8 mouse cellular contexts compared by ENCODE assay signal in genomic region chr7:45447325-45447990, GRCm38 (mm10). TPM values are rescaled to one million over a fixed set of nuclear protein-coding genes. Genes with fewer than 3 reads are reported as not detected.
DNase-seq lines count a peak whose midpoint lies in the region; ATAC-seq and TF ChIP-seq lines count a peak whose summit lies in the region.

No protein-coding gene starts in this region.

- 38% methylated on average over 11 of the region's 11 CpGs for WGBS in hindbrain, postnatal 0 days
- WGBS in hindbrain, embryonic 13.5 days = 33% methylated on average over 11 of the region's 11 CpGs
- 30% methylated on average over 11 of the region's 11 CpGs for WGBS in lung, embryonic 14.5 days
- WGBS in forebrain, embryonic 16.5 days = 41% methylated on average over 11 of the region's 11 CpGs

- H3K27ac ChIP-seq in hindbrain, postnatal 0 days = peak overlapping the region; percentile 17; the same call in 1 of the 2 replicates
- H3K27ac ChIP-seq in hindbrain, embryonic 13.5 days = no peak overlapping the region
- no peak overlapping the region for H3K27ac ChIP-seq in MEL (ENCODE audit: control insufficient read depth, low read depth, low read length)
- H3K27ac ChIP-seq in lung, embryonic 14.5 days (ENCODE audit: low read depth) = no peak overlapping the region
- H3K27ac ChIP-seq in forebrain, embryonic 16.5 days (ENCODE audit: low read length) = no peak overlapping the region

- H3K4me3 ChIP-seq in hindbrain, postnatal 0 days (ENCODE audit: low read length) = no peak overlapping the region
- H3K4me3 ChIP-seq in hindbrain, embryonic 13.5 days = no peak overlapping the region
- H3K4me3 ChIP-seq in MEL (ENCODE audit: control insufficient read depth in 1 of 2, insufficient read depth in 1 of 2, low read depth in 2 of 2, low read length in 2 of 2) = no peak overlapping the region
- H3K4me3 ChIP-seq in lung, embryonic 14.5 days (ENCODE audit: low read depth, low read length) = no peak overlapping the region
- H3K4me3 ChIP-seq in forebrain, embryonic 16.5 days (replicated peaks; ENCODE audit: low read length) = no peak overlapping the region

- H3K9me3 ChIP-seq in hindbrain, postnatal 0 days (ENCODE audit: low read length) = no peaks in the 10 kb centered on the region
- no peaks in the 10 kb centered on the region for H3K9me3 ChIP-seq in hindbrain, embryonic 13.5 days
- H3K9me3 ChIP-seq in MEL (replicated peaks; ENCODE audit: insufficient read depth, low read length) = no peaks in the 10 kb centered on the region
- H3K9me3 ChIP-seq in lung, embryonic 14.5 days (ENCODE audit: low read depth, low read length) = no peaks in the 10 kb centered on the region
- H3K9me3 ChIP-seq in forebrain, embryonic 16.5 days (ENCODE audit: control insufficient read depth, low read length) = no peaks in the 10 kb centered on the region

- no peak for TF ChIP-seq POLR2A in MEL (IDR thresholded peaks at IDR 0.05; ENCODE audit: control insufficient read depth in 1 of 2, insufficient read depth in 1 of 2, low read depth in 1 of 2, low read length in 2 of 2, poor library complexity in 1 of 2)

- H3K79me2 ChIP-seq in MEL (ENCODE audit: control insufficient read depth, insufficient read depth, low read length, poor library complexity) = no peaks in the 10 kb centered on the region

- no peak overlapping the region for H3K9ac ChIP-seq in hindbrain, postnatal 0 days (replicated peaks; ENCODE audit: low read length)
- H3K9ac ChIP-seq in hindbrain, embryonic 13.5 days = no peak overlapping the region
- no peak overlapping the region for H3K9ac ChIP-seq in MEL (ENCODE audit: control insufficient read depth, low read depth, low read length, poor library complexity, severe bottlenecking)
- H3K9ac ChIP-seq in lung, embryonic 14.5 days = no peak overlapping the region
- no peak overlapping the region for H3K9ac ChIP-seq in forebrain, embryonic 16.5 days (replicated peaks; ENCODE audit: low read depth, low read length)

- no peaks in the 10 kb centered on the region for H3K27me3 ChIP-seq in hindbrain, postnatal 0 days (ENCODE audit: insufficient read depth, low read length)
- H3K27me3 ChIP-seq in hindbrain, embryonic 13.5 days = no peaks in the 10 kb centered on the region
- H3K27me3 ChIP-seq in MEL (ENCODE audit: control insufficient read depth in 1 of 2, insufficient read depth in 2 of 2, low read length in 2 of 2) = no peaks in the 10 kb centered on the region
- no peaks in the 10 kb centered on the region for H3K27me3 ChIP-seq in lung, embryonic 14.5 days (ENCODE audit: insufficient read depth, low read length)
- H3K27me3 ChIP-seq in forebrain, embryonic 16.5 days (replicated peaks; ENCODE audit: control insufficient read depth, insufficient read depth, low read length) = no peaks in the 10 kb centered on the region

- H3K4me1 ChIP-seq in hindbrain, postnatal 0 days (ENCODE audit: insufficient read depth, low read length) = no peaks in the 10 kb centered on the region
- no peaks in the 10 kb centered on the region for H3K4me1 ChIP-seq in hindbrain, embryonic 13.5 days (replicated peaks)
- no peaks in the 10 kb centered on the region for H3K4me1 ChIP-seq in MEL (ENCODE audit: control insufficient read depth in 1 of 2, insufficient read depth in 2 of 2, low read length in 2 of 2)
- no peaks in the 10 kb centered on the region for H3K4me1 ChIP-seq in lung, embryonic 14.5 days (ENCODE audit: insufficient read depth)
- H3K4me1 ChIP-seq in forebrain, embryonic 16.5 days (replicated peaks; ENCODE audit: control insufficient read depth, insufficient read depth, low read length) = no peaks in the 10 kb centered on the region

- H3K4me2 ChIP-seq in hindbrain, postnatal 0 days (ENCODE audit: low read depth, low read length) = no peak overlapping the region
- no peak overlapping the region for H3K4me2 ChIP-seq in hindbrain, embryonic 13.5 days
- H3K4me2 ChIP-seq in lung, embryonic 14.5 days = no peak overlapping the region
- H3K4me2 ChIP-seq in forebrain, embryonic 16.5 days (ENCODE audit: low read length) = no peak overlapping the region

- TF ChIP-seq CTCF in hindbrain, postnatal 0 days (IDR thresholded peaks at IDR 0.05; ENCODE audit: low read depth) = peak; percentile 67
- TF ChIP-seq CTCF in MEL (IDR thresholded peaks at IDR 0.05 in 2 of 3, conservative IDR thresholded peaks at IDR 0.05 in 1 of 3; ENCODE audit: control insufficient read depth in 1 of 3, insufficient read depth in 1 of 3, low read depth in 2 of 3, low read length in 3 of 3, poor library complexity in 1 of 3, severe bottlenecking in 1 of 3) = peak; percentile 28 to 60 (median 49)
- peak; percentile 39; the same call in 1 of the 2 replicates for TF ChIP-seq CTCF in lung, embryonic 14.5 days (IDR thresholded peaks at IDR 0.05; ENCODE audit: low read depth)

- peaks cover 20% of the 10 kb centered on the region for H3K36me3 ChIP-seq in hindbrain, postnatal 0 days (ENCODE audit: insufficient read depth, low read length)
- H3K36me3 ChIP-seq in hindbrain, embryonic 13.5 days = peaks cover 65% of the 10 kb centered on the region
- H3K36me3 ChIP-seq in MEL (ENCODE audit: control insufficient read depth in 1 of 2, insufficient read depth in 2 of 2, low read length in 2 of 2) = peaks cover 0 to 4% of the 10 kb centered on the region in 2 experiments; a peak in 1 of 4 replicates
- peaks cover 67% of the 10 kb centered on the region for H3K36me3 ChIP-seq in lung, embryonic 14.5 days (ENCODE audit: insufficient read depth)
- 0 out of 2 replicates have a peak, but pooled peaks cover 3% of the 10 kb centered on the region for H3K36me3 ChIP-seq in forebrain, embryonic 16.5 days (ENCODE audit: control insufficient read depth, insufficient read depth)

- peak; percentile 58 for ATAC-seq in hindbrain, postnatal 0 days
- no peak for ATAC-seq in hindbrain, embryonic 13.5 days (ENCODE audit: low FRiP score)
- ATAC-seq in granulocyte monocyte progenitor cell, adult 5-6 weeks (replicated peaks; ENCODE audit: poor library complexity, severe bottlenecking) = peak; percentile 47
- 0 out of 2 replicates have a peak, but pooled peaks have one; percentile 36 for ATAC-seq in lung, embryonic 14.5 days (ENCODE audit: insufficient read depth)
- no peak for ATAC-seq in erythroid progenitor cell, adult 5-6 weeks (replicated peaks; ENCODE audit: low FRiP score, poor library complexity, severe bottlenecking)
- no peak for ATAC-seq in forebrain, embryonic 16.5 days

- DNase-seq in hindbrain, postnatal 0 days (ENCODE audit: low spot score) = peak; percentile 71
- DNase-seq in MEL (ENCODE audit: low read depth, low spot score) = no peak
- DNase-seq in lung, embryonic 14.5 days = peak; percentile 72
- no peak for DNase-seq in layer of hippocampus, adult 8-10 months (ENCODE audit: low spot score in 2 of 2)

- TF ChIP-seq RAD21 in MEL (IDR thresholded peaks at IDR 0.05; ENCODE audit: low read depth, low read length) = peak; percentile 15

- no peak for TF ChIP-seq EP300 in MEL (IDR thresholded peaks at IDR 0.05; ENCODE audit: low read depth in 1 of 2, low read length in 2 of 2)

RNA-seq across cellular contexts. Expression of gene Ruvbl2, which starts 9.6 kb away (rescaled TPM):
- 147 and 161 TPM in 2 replicates for total RNA-seq in hindbrain, postnatal 0 days (2014; rRNA removed)
- 82.9 and 88.9 TPM in 2 replicates for polyA plus RNA-seq in hindbrain, postnatal 0 days (2015; fragmentation: Nextera tagmentation; extraction: Ambion mirVana)
- polyA plus RNA-seq in hindbrain, embryonic 13.5 days (2015; fragmentation: Nextera tagmentation; extraction: Ambion mirVana) = 99.9 and 110 TPM in 2 replicates
- total RNA-seq in MEL (2012; rRNA removed) = 434 and 469 TPM in 2 replicates
- polyA plus RNA-seq in MEL (2012; ENCODE audit: insufficient read depth in 1 of 2, insufficient read length in 2 of 2, low read depth in 1 of 2, low replicate concordance in 2 of 2, missing spikeins in 1 of 2) = 100 to 1,000 TPM in 1 of 2 experiments, not detected in 1; 758 TPM
- total RNA-seq in granulocyte monocyte progenitor cell, adult 5-6 weeks (2014; fragmentation: Nextera tagmentation) = 90.0 and 147 TPM in 2 replicates
- 191 and 250 TPM in 2 replicates for total RNA-seq in granulocyte monocyte progenitor cell, adult 5-6 weeks (2017)
- polyA plus RNA-seq in lung, embryonic 14.5 days (2014; fragmentation: Nextera tagmentation; extraction: Ambion mirVana) = 163 and 173 TPM in 2 replicates
- total RNA-seq in erythroid progenitor cell, adult 5-6 weeks (2015; ENCODE audit: low replicate concordance) = 39.0 and 53.3 TPM in 2 replicates
- 22.6 and 28.8 TPM in 2 replicates for total RNA-seq in erythroid progenitor cell, adult 5-6 weeks (2017; ENCODE audit: low replicate concordance)
- total RNA-seq in layer of hippocampus, adult 8-10 months (2022) = 10 to 100 TPM; 31.7 to 38.7 (median 35.4) TPM
- 137 and 147 TPM in 2 replicates for polyA plus RNA-seq in forebrain, embryonic 16.5 days (2015; fragmentation: Nextera tagmentation; extraction: Ambion mirVana)

RNA-seq across cellular contexts. Expression of gene Ftl1, which starts 12.2 kb away (rescaled TPM):
- total RNA-seq in hindbrain, postnatal 0 days (2014; rRNA removed) = 2,068 and 2,255 TPM in 2 replicates
- polyA plus RNA-seq in hindbrain, postnatal 0 days (2015; fragmentation: Nextera tagmentation; extraction: Ambion mirVana) = 4,654 and 4,668 TPM in 2 replicates
- 7,019 and 7,066 TPM in 2 replicates for polyA plus RNA-seq in hindbrain, embryonic 13.5 days (2015; fragmentation: Nextera tagmentation; extraction: Ambion mirVana)
- total RNA-seq in MEL (2012; rRNA removed) = 1,416 and 1,470 TPM in 2 replicates
- 1,000 to 10,000 TPM in 1 of 2 experiments, not detected in 1; 2,290 TPM for polyA plus RNA-seq in MEL (2012; ENCODE audit: insufficient read depth in 1 of 2, insufficient read length in 2 of 2, low read depth in 1 of 2, low replicate concordance in 2 of 2, missing spikeins in 1 of 2)
- 1,113 and 1,886 TPM in 2 replicates for total RNA-seq in granulocyte monocyte progenitor cell, adult 5-6 weeks (2014; fragmentation: Nextera tagmentation)
- total RNA-seq in granulocyte monocyte progenitor cell, adult 5-6 weeks (2017) = 1,040 and 1,064 TPM in 2 replicates
- polyA plus RNA-seq in lung, embryonic 14.5 days (2014; fragmentation: Nextera tagmentation; extraction: Ambion mirVana) = 4,463 and 4,749 TPM in 2 replicates
- 2,156 and 2,353 TPM in 2 replicates for total RNA-seq in erythroid progenitor cell, adult 5-6 weeks (2015; ENCODE audit: low replicate concordance)
- 950 and 960 TPM in 2 replicates for total RNA-seq in erythroid progenitor cell, adult 5-6 weeks (2017; ENCODE audit: low replicate concordance)
- 100 to 1,000 TPM; 176 to 331 (median 227) TPM for total RNA-seq in layer of hippocampus, adult 8-10 months (2022)
- 5,701 and 5,899 TPM in 2 replicates for polyA plus RNA-seq in forebrain, embryonic 16.5 days (2015; fragmentation: Nextera tagmentation; extraction: Ambion mirVana)

RNA-seq across cellular contexts. Expression of gene Gys1, which starts 12.8 kb away (rescaled TPM):
- 21.1 and 22.4 TPM in 2 replicates for total RNA-seq in hindbrain, postnatal 0 days (2014; rRNA removed)
- polyA plus RNA-seq in hindbrain, postnatal 0 days (2015; fragmentation: Nextera tagmentation; extraction: Ambion mirVana) = 16.1 and 16.4 TPM in 2 replicates
- polyA plus RNA-seq in hindbrain, embryonic 13.5 days (2015; fragmentation: Nextera tagmentation; extraction: Ambion mirVana) = 21.9 and 23.2 TPM in 2 replicates
- 12.8 and 15.0 TPM in 2 replicates for total RNA-seq in MEL (2012; rRNA removed)
- 10 to 100 TPM in 1 of 2 experiments, not detected in 1; 46.9 TPM for polyA plus RNA-seq in MEL (2012; ENCODE audit: insufficient read depth in 1 of 2, insufficient read length in 2 of 2, low read depth in 1 of 2, low replicate concordance in 2 of 2, missing spikeins in 1 of 2)
- total RNA-seq in granulocyte monocyte progenitor cell, adult 5-6 weeks (2014; fragmentation: Nextera tagmentation) = 27.1 and 32.4 TPM in 2 replicates
- 20.3 and 21.3 TPM in 2 replicates for total RNA-seq in granulocyte monocyte progenitor cell, adult 5-6 weeks (2017)
- polyA plus RNA-seq in lung, embryonic 14.5 days (2014; fragmentation: Nextera tagmentation; extraction: Ambion mirVana) = 35.7 and 36.0 TPM in 2 replicates
- 0.84 and 5.8 TPM in 2 replicates for total RNA-seq in erythroid progenitor cell, adult 5-6 weeks (2015; ENCODE audit: low replicate concordance)
- total RNA-seq in erythroid progenitor cell, adult 5-6 weeks (2017; ENCODE audit: low replicate concordance) = 2.1 and 6.2 TPM in 2 replicates
- total RNA-seq in layer of hippocampus, adult 8-10 months (2022) = 10 to 100 TPM; 16.0 to 23.3 (median 20.2) TPM
- polyA plus RNA-seq in forebrain, embryonic 16.5 days (2015; fragmentation: Nextera tagmentation; extraction: Ambion mirVana) = 19.9 and 21.6 TPM in 2 replicates

RNA-seq across cellular contexts. Expression of gene Bax, which starts 19.2 kb away (rescaled TPM):
- total RNA-seq in hindbrain, postnatal 0 days (2014; rRNA removed) = 117 and 131 TPM in 2 replicates
- polyA plus RNA-seq in hindbrain, postnatal 0 days (2015; fragmentation: Nextera tagmentation; extraction: Ambion mirVana) = 253 and 264 TPM in 2 replicates
- 253 and 271 TPM in 2 replicates for polyA plus RNA-seq in hindbrain, embryonic 13.5 days (2015; fragmentation: Nextera tagmentation; extraction: Ambion mirVana)
- total RNA-seq in MEL (2012; rRNA removed) = 105 and 130 TPM in 2 replicates
- 100 to 1,000 TPM; 205 to 778 TPM for polyA plus RNA-seq in MEL (2012; ENCODE audit: insufficient read depth in 1 of 2, insufficient read length in 2 of 2, low read depth in 1 of 2, low replicate concordance in 2 of 2, missing spikeins in 1 of 2)
- 39.3 and 51.9 TPM in 2 replicates for total RNA-seq in granulocyte monocyte progenitor cell, adult 5-6 weeks (2014; fragmentation: Nextera tagmentation)
- total RNA-seq in granulocyte monocyte progenitor cell, adult 5-6 weeks (2017) = 28.7 and 34.2 TPM in 2 replicates
- 135 and 139 TPM in 2 replicates for polyA plus RNA-seq in lung, embryonic 14.5 days (2014; fragmentation: Nextera tagmentation; extraction: Ambion mirVana)
- 10.1 and 43.6 TPM in 2 replicates for total RNA-seq in erythroid progenitor cell, adult 5-6 weeks (2015; ENCODE audit: low replicate concordance)
- total RNA-seq in erythroid progenitor cell, adult 5-6 weeks (2017; ENCODE audit: low replicate concordance) = 10.3 and 15.9 TPM in 2 replicates
- total RNA-seq in layer of hippocampus, adult 8-10 months (2022) = 10 to 100 TPM; 70.0 to 78.6 (median 73.2) TPM
- polyA plus RNA-seq in forebrain, embryonic 16.5 days (2015; fragmentation: Nextera tagmentation; extraction: Ambion mirVana) = 225 and 257 TPM in 2 replicates

RNA-seq across cellular contexts. Expression of gene Lhb, which starts 26.8 kb away (rescaled TPM):
- 1.3 TPM in 1 of 2 replicates, not detected in the other for total RNA-seq in hindbrain, postnatal 0 days (2014; rRNA removed)
- 0.60 and 0.74 TPM in 2 replicates for polyA plus RNA-seq in hindbrain, postnatal 0 days (2015; fragmentation: Nextera tagmentation; extraction: Ambion mirVana)
- 1.2 and 2.5 TPM in 2 replicates for polyA plus RNA-seq in hindbrain, embryonic 13.5 days (2015; fragmentation: Nextera tagmentation; extraction: Ambion mirVana)
- 0.19 TPM in 1 of 2 replicates, not detected in the other for total RNA-seq in MEL (2012; rRNA removed)
- under 1 TPM in 1 of 2 experiments, not detected in 1; 0.28 TPM for polyA plus RNA-seq in MEL (2012; ENCODE audit: insufficient read depth in 1 of 2, insufficient read length in 2 of 2, low read depth in 1 of 2, low replicate concordance in 2 of 2, missing spikeins in 1 of 2)
- not detected in 2 replicates for total RNA-seq in granulocyte monocyte progenitor cell, adult 5-6 weeks (2014; fragmentation: Nextera tagmentation)
- total RNA-seq in granulocyte monocyte progenitor cell, adult 5-6 weeks (2017) = not detected in 2 replicates
- not detected in 2 replicates for polyA plus RNA-seq in lung, embryonic 14.5 days (2014; fragmentation: Nextera tagmentation; extraction: Ambion mirVana)
- total RNA-seq in erythroid progenitor cell, adult 5-6 weeks (2015; ENCODE audit: low replicate concordance) = not detected in 2 replicates
- total RNA-seq in erythroid progenitor cell, adult 5-6 weeks (2017; ENCODE audit: low replicate concordance) = not detected in 2 replicates
- under 1 TPM in 1 of 4 experiments, not detected in 3; 0.52 TPM for total RNA-seq in layer of hippocampus, adult 8-10 months (2022)
- polyA plus RNA-seq in forebrain, embryonic 16.5 days (2015; fragmentation: Nextera tagmentation; extraction: Ambion mirVana) = 0.44 and 0.65 TPM in 2 replicates

Comparison
In these comparisons a context has a peak if more than half of its experiments do, and no peak if none do; other contexts are left out.
1. ATAC-seq: peak in hindbrain, postnatal 0 days (single experiment), granulocyte monocyte progenitor cell, adult 5-6 weeks (single experiment) and lung, embryonic 14.5 days (single experiment); none in hindbrain, embryonic 13.5 days (single experiment), erythroid progenitor cell, adult 5-6 weeks (single experiment) and forebrain, embryonic 16.5 days (single experiment).
2. DNase-seq: peak in hindbrain, postnatal 0 days (single experiment) and lung, embryonic 14.5 days (single experiment); none in MEL (single experiment) and layer of hippocampus, adult 8-10 months (0 of 2).
3. Peak in every context shown above with its lines, with median percentiles within 50 percentile points of each other: CTCF ChIP-seq.